8 mouse cellular contexts compared by ENCODE assay signal in the genomic region with DNA sequence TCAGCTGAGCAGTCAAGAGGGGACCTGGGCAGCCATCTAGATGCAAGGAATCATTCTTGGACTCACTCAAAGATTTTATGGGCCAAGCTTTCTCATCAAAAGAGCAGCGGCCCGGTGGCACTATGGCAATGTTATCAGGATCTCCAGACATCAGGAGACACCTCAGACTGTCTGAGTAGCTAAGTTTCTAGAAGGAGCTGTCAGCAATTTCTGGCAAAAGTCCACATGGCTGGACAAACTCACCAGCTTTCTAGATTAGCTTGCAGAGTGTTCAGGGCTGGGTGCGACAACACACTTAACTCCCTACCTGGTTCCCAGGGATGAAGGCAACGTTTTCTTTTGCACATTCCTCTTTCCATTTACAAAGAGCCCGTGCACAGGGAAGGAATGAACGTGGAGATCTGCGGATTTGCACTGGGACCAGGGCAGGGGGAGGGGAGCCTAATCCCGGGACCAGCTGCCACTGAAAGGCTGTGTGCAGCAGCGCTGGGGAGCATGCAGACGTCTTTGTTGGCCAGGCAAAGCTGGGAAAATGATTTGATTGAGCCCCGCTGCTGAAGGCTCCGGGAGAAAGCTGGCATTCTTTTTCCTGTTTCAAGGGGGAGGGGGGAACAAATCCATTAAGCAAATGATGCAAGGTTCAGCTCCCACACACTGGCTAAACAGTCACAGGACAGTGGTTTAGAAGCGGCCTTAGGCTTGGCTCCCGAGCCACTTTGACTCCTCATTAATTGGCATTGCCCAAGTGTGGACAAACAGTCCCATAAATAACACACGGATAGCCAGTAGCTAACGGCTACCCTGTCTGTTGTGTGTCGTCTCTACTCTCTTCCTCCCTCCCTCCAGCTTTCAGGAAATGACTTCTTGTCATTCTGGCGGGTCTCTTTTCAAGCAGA.
DNase-seq lines count a peak whose midpoint lies in the region; ATAC-seq and TF ChIP-seq lines count a peak whose summit lies in the region.

No protein-coding gene starts in this region.

- H3K27ac ChIP-seq in heart, embryonic 16.5 days (ENCODE audit: low read length): peak overlapping the region; percentile 69
- peak overlapping the region; percentile 77 for H3K27ac ChIP-seq in limb, embryonic 10.5 days
- peak overlapping the region; percentile 27 for H3K27ac ChIP-seq in midbrain, postnatal 0 days (ENCODE audit: low read depth, low read length)

- no peaks in the 10 kb centered on the region for H3K27me3 ChIP-seq in heart, embryonic 16.5 days (ENCODE audit: control insufficient read depth, insufficient read depth, low read length)
- H3K27me3 ChIP-seq in limb, embryonic 10.5 days (ENCODE audit: low read depth, poor library complexity, severe bottlenecking): no peaks in the 10 kb centered on the region
- no peaks in the 10 kb centered on the region for H3K27me3 ChIP-seq in midbrain, postnatal 0 days (ENCODE audit: insufficient read depth, low read length)

- H3K4me1 ChIP-seq in heart, embryonic 16.5 days (ENCODE audit: control insufficient read depth, insufficient read depth, low read length): peaks cover 18% of the 10 kb centered on the region
- H3K4me1 ChIP-seq in limb, embryonic 10.5 days: peaks cover 20% of the 10 kb centered on the region
- H3K4me1 ChIP-seq in midbrain, postnatal 0 days (ENCODE audit: insufficient read depth, low read length): peaks cover 5% of the 10 kb centered on the region; the same call in 1 of the 2 replicates

- ATAC-seq in heart, embryonic 16.5 days (replicated peaks; ENCODE audit: extremely low read depth, insufficient read depth, low FRiP score): peak; percentile 61
- peak; percentile 84 for ATAC-seq in midbrain, postnatal 0 days (ENCODE audit: low FRiP score)
- ATAC-seq in megakaryocyte, adult 5-6 weeks (ENCODE audit: poor library complexity, severe bottlenecking): no peak

- H3K36me3 ChIP-seq in heart, embryonic 16.5 days (ENCODE audit: control insufficient read depth, insufficient read depth): no peaks in the 10 kb centered on the region
- H3K36me3 ChIP-seq in limb, embryonic 10.5 days: no peaks in the 10 kb centered on the region
- no peaks in the 10 kb centered on the region for H3K36me3 ChIP-seq in midbrain, postnatal 0 days (ENCODE audit: insufficient read depth, low read length)

- no peak for TF ChIP-seq CTCF in midbrain, postnatal 0 days (IDR thresholded peaks at IDR 0.05)

- peaks cover 6% of the 10 kb centered on the region for H3K9me3 ChIP-seq in heart, embryonic 16.5 days (replicated peaks; ENCODE audit: control insufficient read depth, low read length)
- no peaks in the 10 kb centered on the region for H3K9me3 ChIP-seq in limb, embryonic 10.5 days (replicated peaks)
- no peaks in the 10 kb centered on the region for H3K9me3 ChIP-seq in midbrain, postnatal 0 days (ENCODE audit: low read length)

- 10% methylated on average over 18 of the region's 18 CpGs for WGBS in heart, embryonic 16.5 days
- 35% methylated on average over 18 of the region's 18 CpGs for WGBS in limb, embryonic 10.5 days
- WGBS in midbrain, postnatal 0 days: 10% methylated on average over 18 of the region's 18 CpGs

- intact Hi-C loops in gastrocnemius, postnatal 36 days (cut with DNase I): no loop called here

- DNase-seq in gastrocnemius, postnatal 10 days: peak; percentile 27
- DNase-seq in gastrocnemius, postnatal 36 days: no peak
- DNase-seq in embryo, embryonic 11 days: peak; percentile 83
- DNase-seq in limb, embryonic 10.5 days (ENCODE audit: low spot score): peak; percentile 50
- peak; percentile 85 for DNase-seq in midbrain, postnatal 0 days (ENCODE audit: low spot score)
- no peak for DNase-seq in B cell, adult 2 months

- H3K9ac ChIP-seq in heart, embryonic 16.5 days (ENCODE audit: low read length): peak overlapping the region; percentile 43
- H3K9ac ChIP-seq in midbrain, postnatal 0 days (replicated peaks; ENCODE audit: low read length, poor library complexity, severe bottlenecking): 0 out of 2 replicates have a peak overlapping the region, but pooled peaks have one; percentile 1

- H3K4me3 ChIP-seq in heart, embryonic 16.5 days (ENCODE audit: low read length): no peak overlapping the region
- H3K4me3 ChIP-seq in limb, embryonic 10.5 days: 0 out of 2 replicates have a peak overlapping the region, but pooled peaks have one; percentile 14
- no peak overlapping the region for H3K4me3 ChIP-seq in midbrain, postnatal 0 days (ENCODE audit: low read depth, low read length)

- peak overlapping the region; percentile 51 for H3K4me2 ChIP-seq in heart, embryonic 16.5 days (ENCODE audit: low read depth, low read length)
- peak overlapping the region; percentile 21; the same call in 1 of the 2 replicates for H3K4me2 ChIP-seq in midbrain, postnatal 0 days (ENCODE audit: low read depth, low read length, poor library complexity, severe bottlenecking)

Comparison
In these comparisons a context has a peak if more than half of its experiments do, and no peak if none do; other contexts are left out.
1. DNase-seq: peak in gastrocnemius, postnatal 10 days (single experiment), embryo, embryonic 11 days (single experiment), limb, embryonic 10.5 days (single experiment) and midbrain, postnatal 0 days (single experiment); none in gastrocnemius, postnatal 36 days (0 of 2) and B cell, adult 2 months (0 of 2).
2. H3K27ac ChIP-seq: peak in every context shown above with its lines; median percentile 77 in limb, embryonic 10.5 days; 69 in heart, embryonic 16.5 days; 27 in midbrain, postnatal 0 days.